Mouse (Mus musculus) ES-Bruce4 (cell line): ENCODE data around the gene Ptgfrn.

Experiments used
- CTCF ChIP-seq: IDR thresholded peaks from one replicate; pipeline ENCODE4 v1.8.1; 2011; ENCODE audit warnings: low read depth, low read length
- EP300 ChIP-seq: IDR thresholded peaks from 2 replicates; pipeline ENCODE4 v1.6.1; 2011; ENCODE audit warnings: low read depth, low read length; ENCODE audit not compliant: insufficient read depth

DNA sequence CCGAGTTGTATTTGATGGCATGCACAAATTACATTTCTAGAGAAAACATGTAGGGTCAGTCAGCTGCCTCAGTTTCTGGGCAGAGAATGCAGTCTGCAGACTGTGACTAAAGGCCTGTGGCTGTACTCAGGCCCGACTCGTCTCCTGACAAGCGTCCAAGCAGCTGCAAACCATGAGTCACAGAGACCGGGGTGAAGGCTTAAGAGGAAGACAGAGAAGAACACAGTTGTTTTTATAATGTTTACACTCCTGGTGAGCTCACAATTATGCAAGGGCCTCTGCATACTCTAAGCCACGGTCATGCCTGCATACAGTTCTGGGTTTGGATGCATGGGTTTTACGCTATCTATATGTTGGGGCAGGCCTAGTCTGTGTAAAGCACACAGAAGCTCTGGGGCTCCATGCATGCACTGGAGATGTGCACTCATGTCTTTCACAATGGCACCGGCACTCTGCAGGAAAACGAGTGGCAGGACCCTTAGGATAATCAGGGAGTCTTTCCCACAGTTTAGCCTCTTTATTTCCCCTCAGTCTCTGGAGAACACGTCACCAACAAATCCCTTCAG lies 39.8 kb downstream of the Ptgfrn start:
- no peak for TF ChIP-seq EP300
- TF ChIP-seq CTCF, result no peak
